In the genomic region with DNA sequence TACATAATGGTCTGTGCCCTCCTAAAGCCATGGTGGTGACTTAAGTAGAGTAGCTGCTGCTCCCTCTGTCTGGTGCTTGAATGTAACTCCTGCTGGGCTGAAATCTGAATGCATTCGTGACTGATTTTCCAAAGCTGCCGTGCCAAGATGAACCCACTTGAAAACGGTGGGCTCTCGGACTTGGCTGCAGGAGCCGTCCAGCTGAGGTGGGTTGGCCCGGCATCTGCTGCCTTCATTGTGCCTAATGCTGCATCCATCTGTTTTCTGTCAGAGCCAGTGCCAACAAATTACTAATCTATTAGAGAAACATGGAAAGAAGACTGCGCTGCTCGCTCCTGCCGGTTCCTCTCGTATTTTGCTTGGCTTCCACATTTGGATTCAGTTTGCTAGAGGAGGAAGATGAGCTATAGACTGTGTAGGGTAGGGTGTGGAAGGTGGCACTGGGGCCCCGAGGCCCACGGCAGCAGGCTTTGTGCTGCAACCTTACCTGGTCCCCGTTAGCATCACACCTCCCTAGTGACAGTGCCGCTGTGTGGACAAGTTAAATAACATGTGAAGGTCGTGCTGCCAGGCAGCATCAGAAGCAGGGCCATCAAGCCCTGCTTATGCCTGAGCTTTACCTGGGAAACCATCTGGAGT, we compare ENCODE assay signal across 9 mouse cellular contexts.
DNase-seq lines count a peak whose midpoint lies in the region; ATAC-seq lines count a peak whose summit lies in the region.
"Had no signal": no experiment of that assay in that cellular context is flagged by ENCODE, and none has a peak within 500 bp of the region (broad histone marks: within the 10 kb centered on the region; RNA-seq: fewer than 3 reads in every experiment).

No protein-coding gene starts in this region.

- no peak overlapping the region for H3K4me3 ChIP-seq in hindbrain, embryonic 16.5 days (ENCODE audit: low read length)
- no peak overlapping the region for H3K4me3 ChIP-seq in midbrain, embryonic 16.5 days (ENCODE audit: low read depth, low read length)

- DNase-seq in lung, postnatal 36 days = peak; percentile 21
- DNase-seq in lung, adult 18-20 months = no peak
- peak; percentile 68 for DNase-seq in cerebellum, adult 9-11 months
- no peak for DNase-seq in urinary bladder, postnatal 14 days (ENCODE audit: low spot score)
- no peak for DNase-seq in spleen, postnatal 14 days (ENCODE audit: low spot score in 2 of 2)
- DNase-seq in ovary, postnatal 36 days (ENCODE audit: low spot score) = no peak

- H3K27me3 ChIP-seq in hindbrain, embryonic 16.5 days (replicated peaks; ENCODE audit: control insufficient read depth, insufficient read depth, low read length) = no peaks in the 10 kb centered on the region
- H3K27me3 ChIP-seq in midbrain, embryonic 16.5 days (ENCODE audit: control insufficient read depth, insufficient read depth, low read depth, low read length) = no peaks in the 10 kb centered on the region

- H3K9ac ChIP-seq in hindbrain, embryonic 16.5 days (ENCODE audit: low read depth, low read length) = peak overlapping the region; percentile 12; the same call in 1 of the 2 replicates
- H3K9ac ChIP-seq in midbrain, embryonic 16.5 days (ENCODE audit: low read depth, low read length) = no peak overlapping the region

- ATAC-seq in hindbrain, embryonic 16.5 days = peak; percentile 76
- peak; percentile 38; the same call in 1 of the 2 replicates for ATAC-seq in midbrain, embryonic 16.5 days

- H3K27ac ChIP-seq in hindbrain, embryonic 16.5 days (ENCODE audit: low read depth, low read length) = peak overlapping the region; percentile 46
- H3K27ac ChIP-seq in midbrain, embryonic 16.5 days (ENCODE audit: low read length) = peak overlapping the region; percentile 52; the same call in 1 of the 2 replicates

- peaks cover 27% of the 10 kb centered on the region for H3K4me1 ChIP-seq in hindbrain, embryonic 16.5 days (ENCODE audit: control insufficient read depth, insufficient read depth, low read depth, low read length)
- H3K4me1 ChIP-seq in midbrain, embryonic 16.5 days (ENCODE audit: control insufficient read depth, insufficient read depth, low read length) = peaks cover 27% of the 10 kb centered on the region

- H3K36me3 ChIP-seq in hindbrain, embryonic 16.5 days (ENCODE audit: control insufficient read depth, insufficient read depth, low read length) = peaks cover 8% of the 10 kb centered on the region
- no peaks in the 10 kb centered on the region for H3K36me3 ChIP-seq in midbrain, embryonic 16.5 days (ENCODE audit: control insufficient read depth, insufficient read depth, low read length)

- H3K4me2 ChIP-seq in hindbrain, embryonic 16.5 days (ENCODE audit: low read length) = peak overlapping the region; percentile 19
- peak overlapping the region; percentile 13; the same call in 1 of the 2 replicates for H3K4me2 ChIP-seq in midbrain, embryonic 16.5 days (ENCODE audit: low read length)
- H3K4me2 ChIP-seq: liver, embryonic 11.5 days had no signal

- 37% methylated on average over 15 of the region's 15 CpGs for WGBS in hindbrain, embryonic 16.5 days
- WGBS in midbrain, embryonic 16.5 days = 45% methylated on average over 15 of the region's 15 CpGs

- H3K9me3 ChIP-seq in hindbrain, embryonic 16.5 days (ENCODE audit: control insufficient read depth, low read length) = no peaks in the 10 kb centered on the region
- no peaks in the 10 kb centered on the region for H3K9me3 ChIP-seq in midbrain, embryonic 16.5 days (replicated peaks; ENCODE audit: control insufficient read depth, low read length, poor library complexity, severe bottlenecking)

Comparison
In these comparisons a context has a peak if more than half of its experiments do, and no peak if none do; other contexts are left out.
1. DNase-seq: peak in lung, postnatal 36 days (single experiment) and cerebellum, adult 9-11 months (single experiment); none in lung, adult 18-20 months (0 of 2), urinary bladder, postnatal 14 days (single experiment), spleen, postnatal 14 days (0 of 2) and ovary, postnatal 36 days (single experiment).